Mouse (Mus musculus) ES-E14 (cell line): ENCODE data around the gene Ralbp1.

Source experiments
- CHD2 ChIP-seq: IDR thresholded peaks from 2 replicates; pipeline ENCODE4 v1.6.1; 2014; ENCODE audit warnings: mild to moderate bottlenecking, low read depth, low read length, inconsistent platforms
- HCFC1 ChIP-seq: IDR thresholded peaks from 2 replicates; pipeline ENCODE4 v1.6.1; 2012; ENCODE audit warnings: low read length, inconsistent platforms, borderline replicate concordance; ENCODE audit not compliant: insufficient read depth
- MAFK ChIP-seq: IDR thresholded peaks from 2 replicates; pipeline ENCODE4 v1.6.1; 2014; ENCODE audit warnings: mild to moderate bottlenecking, low read depth, low read length, inconsistent platforms; ENCODE audit not compliant: insufficient read depth
- ZC3H11A ChIP-seq: IDR thresholded peaks from 2 replicates; pipeline ENCODE4 v1.6.1; 2012; ENCODE audit warnings: low read depth, mild to moderate bottlenecking, inconsistent platforms, low read length, borderline replicate concordance
- ZNF384 ChIP-seq: IDR thresholded peaks from 2 replicates; pipeline ENCODE4 v1.6.1; 2012; ENCODE audit warnings: low read depth, low read length, inconsistent platforms

GRCm38 (mm10) chr17:65919235-65919634, 33.6 kb upstream of the Ralbp1 start:
- no peak for TF ChIP-seq ZC3H11A
- TF ChIP-seq CHD2, result no peak
- TF ChIP-seq ZNF384, result no peak
- TF ChIP-seq MAFK, result no peak
- TF ChIP-seq HCFC1, result no peak
